Mouse (Mus musculus) NIH3T3 (cell line): ENCODE data around the gene Sgcg.

Experiments
- DNase-seq: peaks from one replicate; pipeline ENCODE4 v3.0.0-alpha.2; 2012; ENCODE audit warnings: low read depth

Gene Sgcg

GRCm38 (mm10) chr14:61258352-61258751 is at the start of gene Sgcg:
Gene Sgcg, minus strand, starts transcription at chr14:61258490.
- DNase-seq = no peak

GRCm38 (mm10) chr14:61303969-61304609 is 45.8 kb upstream of the Sgcg start:
- DNase-seq = no peak

- DNase-seq = peak; percentile 71
Observed at GRCm38 (mm10) chr14:61302428-61302827, 44.1 kb upstream of the Sgcg start.

- DNase-seq = no peak
Observed at GRCm38 (mm10) chr14:61301323-61301722, 43.0 kb upstream of the Sgcg start.

- no peak for DNase-seq
Observed at GRCm38 (mm10) chr14:61299810-61300209, 41.5 kb upstream of the Sgcg start.

GRCm38 (mm10) chr14:61294738-61295079 is 36.4 kb upstream of the Sgcg start:
- DNase-seq = peak; percentile 69

GRCm38 (mm10) chr14:61293884-61294737 is 35.8 kb upstream of the Sgcg start:
- DNase-seq = peak; percentile 50

GRCm38 (mm10) chr14:61290664-61291063 is 32.4 kb upstream of the Sgcg start:
- peak; percentile 12 for DNase-seq

GRCm38 (mm10) chr14:61288606-61289286 is 30.5 kb upstream of the Sgcg start:
- DNase-seq = no peak

GRCm38 (mm10) chr14:61278676-61279300 is 20.5 kb upstream of the Sgcg start:
- no peak for DNase-seq

GRCm38 (mm10) chr14:61277285-61277684 is 19.0 kb upstream of the Sgcg start:
- DNase-seq = peak; percentile 53

- no peak for DNase-seq
Observed at GRCm38 (mm10) chr14:61274414-61275198, 16.3 kb upstream of the Sgcg start.

GRCm38 (mm10) chr14:61267908-61268475 is 9.7 kb upstream of the Sgcg start:
- DNase-seq = no peak

GRCm38 (mm10) chr14:61259084-61259483 is 794 bp upstream of the Sgcg start:
- no peak for DNase-seq

- no peak for DNase-seq
Observed at GRCm38 (mm10) chr14:61252596-61253388, 5.5 kb downstream of the Sgcg start.

GRCm38 (mm10) chr14:61246444-61246843 is 11.8 kb downstream of the Sgcg start:
- no peak for DNase-seq

GRCm38 (mm10) chr14:61242611-61243010 is 15.7 kb downstream of the Sgcg start:
- DNase-seq = no peak

- DNase-seq = peak; percentile 82
Observed at GRCm38 (mm10) chr14:61238751-61239150, 19.5 kb downstream of the Sgcg start.

- no peak for DNase-seq
Observed at GRCm38 (mm10) chr14:61237101-61237654, 21.1 kb downstream of the Sgcg start.

GRCm38 (mm10) chr14:61235846-61236474 is 22.3 kb downstream of the Sgcg start:
- DNase-seq = peak; percentile 23
